Mouse (Mus musculus): Measurements from ENCODE around the gene Agbl2. TPM values are rescaled to one million over a fixed set of nuclear protein-coding genes. Genes with fewer than 3 reads are reported as not detected.

Agbl2 gene
- polyA plus RNA-seq, 2 experiments: 0.06 TPM; not detected in 1

DNA sequence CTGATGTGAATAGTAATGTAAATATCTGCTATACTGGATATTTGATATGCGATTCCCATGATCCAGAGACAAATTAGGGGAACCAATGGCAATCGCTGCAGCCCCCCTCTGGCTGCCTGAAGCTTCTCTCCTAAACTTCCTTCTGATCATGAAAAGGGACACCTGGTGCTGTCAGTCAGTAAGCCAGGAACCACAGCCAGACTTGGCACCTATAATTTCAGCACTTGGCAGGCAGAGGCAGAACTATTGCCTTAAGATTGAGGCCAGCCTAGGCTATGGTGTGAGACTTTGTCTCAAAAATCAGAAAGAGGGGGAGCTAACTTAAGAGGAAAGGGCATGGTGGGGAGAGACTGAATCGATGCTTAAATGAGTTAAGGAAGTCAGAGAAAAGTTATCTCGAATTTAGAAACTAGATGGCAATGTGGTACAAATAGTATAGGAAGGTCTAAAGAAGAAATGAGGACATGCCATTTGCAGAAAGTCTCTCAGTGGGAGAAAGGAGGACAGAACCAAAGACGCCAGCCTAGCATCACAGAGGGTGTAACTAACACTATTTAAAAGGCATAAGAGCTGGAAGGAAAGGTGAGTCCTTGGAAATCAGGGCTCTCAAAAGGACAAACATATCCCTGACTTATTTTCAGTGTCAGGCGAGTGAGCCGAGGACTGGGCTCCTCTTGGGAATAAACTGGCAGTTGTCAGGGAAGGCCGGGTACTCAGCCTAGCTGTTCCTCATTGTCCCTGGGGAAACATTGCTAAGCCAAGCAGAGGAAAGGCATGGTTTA, 88.8 kb downstream of the Agbl2 start:
- Histone ChIP-seq H3K27me3 (ENCODE audit: control insufficient read depth, insufficient read depth, low read length) (no peaks in the 10 kb centered on the region), H3K36me3 (replicated peaks; ENCODE audit: control insufficient read depth, insufficient read depth, low read depth) (peaks cover 3% of the 10 kb centered on the region; the same call in 1 of the 2 replicates), H3K9me3 (ENCODE audit: control insufficient read depth, low read length) (no peaks in the 10 kb centered on the region), H3K27ac (peak overlapping the region; percentile 91), H3K4me2 (ENCODE audit: low read depth) (peak overlapping the region; percentile 70), H3K4me1 (replicated peaks; ENCODE audit: control insufficient read depth in 2 of 2, insufficient read depth in 2 of 2, low read length in 1 of 2) (peaks cover 27 to 41% of the 10 kb centered on the region in 2 experiments), H3K4me3 (ENCODE audit: insufficient read depth in 1 of 2, low read depth in 2 of 2, low read length in 2 of 2) (no peak overlapping the region), H3K9ac (replicated peaks) (peak overlapping the region; percentile 23)
- TF ChIP-seq EP300 (IDR thresholded peaks at IDR 0.05; ENCODE audit: low read depth) (no peak), CTCF (IDR thresholded peaks at IDR 0.05; ENCODE audit: low read depth) (no peak)
- 63% methylated on average over 8 of the region's 8 CpGs for WGBS (ENCODE audit: insufficient replicate concordance)
- ATAC-seq (ENCODE audit: insufficient read depth) (no peak), DNase-seq (ENCODE audit: low read depth in 3 of 3, low spot score in 3 of 3) (no peak)

GRCm38 (mm10) chr2:90874025-90874424, 91.5 kb downstream of the Agbl2 start:
- ATAC-seq (ENCODE audit: insufficient read depth) (no peak), DNase-seq (ENCODE audit: low read depth in 3 of 3, low spot score in 3 of 3) (no peak)
- peaks cover 20 to 24% of the 10 kb centered on the region in 2 experiments for H3K4me1 ChIP-seq (replicated peaks; ENCODE audit: control insufficient read depth in 2 of 2, insufficient read depth in 2 of 2, low read length in 1 of 2)
- WGBS (ENCODE audit: insufficient replicate concordance): 74% methylated on average over 1 of the region's 1 CpGs
- TF ChIP-seq EP300 (IDR thresholded peaks at IDR 0.05; ENCODE audit: low read depth): no peak
- no peak for TF ChIP-seq CTCF (IDR thresholded peaks at IDR 0.05; ENCODE audit: low read depth)
- no peak overlapping the region for H3K4me2 ChIP-seq (ENCODE audit: low read depth)
- no peak overlapping the region for H3K27ac ChIP-seq
- H3K27me3 ChIP-seq (ENCODE audit: control insufficient read depth, insufficient read depth, low read length): no peaks in the 10 kb centered on the region
- H3K36me3 ChIP-seq (replicated peaks; ENCODE audit: control insufficient read depth, insufficient read depth, low read depth): no peaks in the 10 kb centered on the region
- H3K9me3 ChIP-seq (ENCODE audit: control insufficient read depth, low read length): no peaks in the 10 kb centered on the region
- H3K9ac ChIP-seq (replicated peaks): no peak overlapping the region
- no peak overlapping the region for H3K4me3 ChIP-seq (ENCODE audit: insufficient read depth in 1 of 2, low read depth in 2 of 2, low read length in 2 of 2)

DNA sequence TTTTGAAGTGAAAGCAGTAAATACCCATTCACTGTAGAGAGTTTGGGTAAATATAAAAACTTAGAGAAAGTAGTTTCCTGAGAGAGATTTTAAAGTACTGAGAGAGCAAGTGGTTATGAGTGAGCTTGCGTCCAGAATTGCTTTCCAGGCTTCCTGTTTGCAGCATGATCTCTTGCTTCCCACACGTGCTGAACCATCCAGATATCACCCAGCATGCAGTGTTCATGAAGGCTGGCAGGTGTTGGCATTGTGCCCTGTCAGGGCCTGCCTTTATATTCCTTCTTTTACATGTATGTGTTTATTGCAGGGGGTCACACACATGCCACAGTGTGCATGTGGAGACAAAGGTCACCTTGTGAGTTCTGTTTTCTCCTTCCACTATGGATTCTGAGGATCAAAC, 92.7 kb downstream of the Agbl2 start:
- Histone ChIP-seq H3K4me1 (replicated peaks; ENCODE audit: control insufficient read depth in 2 of 2, insufficient read depth in 2 of 2, low read length in 1 of 2) (peaks cover 11 to 20% of the 10 kb centered on the region in 2 experiments), H3K4me3 (ENCODE audit: insufficient read depth in 1 of 2, low read depth in 2 of 2, low read length in 2 of 2) (no peak overlapping the region), H3K36me3 (replicated peaks; ENCODE audit: control insufficient read depth, insufficient read depth, low read depth) (no peaks in the 10 kb centered on the region), H3K27me3 (ENCODE audit: control insufficient read depth, insufficient read depth, low read length) (no peaks in the 10 kb centered on the region; the same call in 1 of the 2 replicates), H3K27ac (no peak overlapping the region), H3K9ac (replicated peaks) (no peak overlapping the region), H3K4me2 (ENCODE audit: low read depth) (no peak overlapping the region), H3K9me3 (ENCODE audit: control insufficient read depth, low read length) (no peaks in the 10 kb centered on the region)
- TF ChIP-seq EP300 (IDR thresholded peaks at IDR 0.05; ENCODE audit: low read depth): no peak
- no peak for TF ChIP-seq CTCF (IDR thresholded peaks at IDR 0.05; ENCODE audit: low read depth)
- no peak for ATAC-seq (ENCODE audit: insufficient read depth)
- no peak for DNase-seq (ENCODE audit: low read depth in 3 of 3, low spot score in 3 of 3)
- 38% methylated on average over 2 of the region's 2 CpGs for WGBS (ENCODE audit: insufficient replicate concordance)

- Histone ChIP-seq H3K9me3 (ENCODE audit: control insufficient read depth, low read length) (no peaks in the 10 kb centered on the region), H3K9ac (replicated peaks) (no peak overlapping the region), H3K4me2 (ENCODE audit: low read depth) (no peak overlapping the region), H3K27me3 (ENCODE audit: control insufficient read depth, insufficient read depth, low read length) (no peaks in the 10 kb centered on the region; the same call in 1 of the 2 replicates), H3K4me3 (ENCODE audit: insufficient read depth in 1 of 2, low read depth in 2 of 2, low read length in 2 of 2) (no peak overlapping the region), H3K4me1 (replicated peaks; ENCODE audit: control insufficient read depth in 2 of 2, insufficient read depth in 2 of 2, low read length in 1 of 2) (peaks cover 0 to 5% of the 10 kb centered on the region in 2 experiments; a peak in 3 of 4 replicates), H3K27ac (no peak overlapping the region), H3K36me3 (replicated peaks; ENCODE audit: control insufficient read depth, insufficient read depth, low read depth) (no peaks in the 10 kb centered on the region)
- TF ChIP-seq EP300 (IDR thresholded peaks at IDR 0.05; ENCODE audit: low read depth): no peak
- TF ChIP-seq CTCF (IDR thresholded peaks at IDR 0.05; ENCODE audit: low read depth): no peak
- DNase-seq (ENCODE audit: low read depth in 3 of 3, low spot score in 3 of 3) (no peak), ATAC-seq (ENCODE audit: insufficient read depth) (no peak)
- WGBS (ENCODE audit: insufficient replicate concordance): 42% methylated on average over 5 of the region's 5 CpGs
Measured at GRCm38 (mm10) chr2:90877584-90878259, 95.2 kb downstream of the Agbl2 start.

DNA sequence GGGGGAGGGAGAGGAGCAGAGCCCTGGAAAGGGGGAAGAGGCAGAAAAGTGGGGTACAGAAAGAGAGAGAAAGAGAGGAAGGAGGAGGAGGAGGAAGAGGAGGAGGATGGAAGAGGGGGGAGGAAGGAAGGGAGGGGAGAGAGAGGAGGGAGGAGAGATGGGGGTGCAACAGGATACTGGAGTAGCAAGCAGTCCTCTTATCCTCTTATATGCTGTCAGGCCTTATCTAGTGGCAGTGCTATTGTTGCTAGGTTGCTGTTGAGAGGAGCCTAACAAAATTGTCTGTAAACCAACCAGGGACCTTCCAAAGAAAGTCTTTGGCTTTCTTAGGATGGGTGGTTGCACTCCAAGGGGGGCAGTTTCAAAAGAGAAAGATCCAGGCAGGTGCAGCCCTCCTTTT, 96.9 kb downstream of the Agbl2 start:
- TF ChIP-seq EP300 (IDR thresholded peaks at IDR 0.05; ENCODE audit: low read depth) (no peak), CTCF (IDR thresholded peaks at IDR 0.05; ENCODE audit: low read depth) (no peak)
- H3K9me3 ChIP-seq (ENCODE audit: control insufficient read depth, low read length): no peaks in the 10 kb centered on the region
- DNase-seq (ENCODE audit: low read depth in 3 of 3, low spot score in 3 of 3) (no peak), ATAC-seq (ENCODE audit: insufficient read depth) (no peak)
- H3K36me3 ChIP-seq (replicated peaks; ENCODE audit: control insufficient read depth, insufficient read depth, low read depth): no peaks in the 10 kb centered on the region
- H3K27me3 ChIP-seq (ENCODE audit: control insufficient read depth, insufficient read depth, low read length): peaks cover 7% of the 10 kb centered on the region
- H3K9ac ChIP-seq (replicated peaks): no peak overlapping the region
- no peak overlapping the region for H3K4me3 ChIP-seq (ENCODE audit: insufficient read depth in 1 of 2, low read depth in 2 of 2, low read length in 2 of 2)
- peaks cover 0 to 5% of the 10 kb centered on the region in 2 experiments; a peak in 3 of 4 replicates for H3K4me1 ChIP-seq (replicated peaks; ENCODE audit: control insufficient read depth in 2 of 2, insufficient read depth in 2 of 2, low read length in 1 of 2)
- no peak overlapping the region for H3K4me2 ChIP-seq (ENCODE audit: low read depth)
- H3K27ac ChIP-seq: no peak overlapping the region
